Mouse (Mus musculus) kidney, adult 8-10 months (tissue): ENCODE measurements around the gene 2900011O08Rik.
"Not testable (repeated sequence)": the region's sequence is repeated elsewhere in the genome, so short reads cannot be mapped to it uniquely, and the experiment has no call there.

ENCODE experiments used
- DNase-seq, 2 experiments: peaks; one replicate each; pipeline ENCODE4 v3.0.0; 2022

2900011O08Rik gene

GRCm38 (mm10) chr16:13986574-13987478 lies at the start of gene 2900011O08Rik, which contains the start of gene Ifitm7:
TSS of gene 2900011O08Rik (plus strand) at chr16:13986604.
TSS of gene Ifitm7 (minus strand) at chr16:13986888.
- no peak for DNase-seq

- DNase-seq, result peak; percentile 89 to 90
Observed at GRCm38 (mm10) chr16:13940139-13940846, 46.1 kb upstream of the 2900011O08Rik start.

DNA sequence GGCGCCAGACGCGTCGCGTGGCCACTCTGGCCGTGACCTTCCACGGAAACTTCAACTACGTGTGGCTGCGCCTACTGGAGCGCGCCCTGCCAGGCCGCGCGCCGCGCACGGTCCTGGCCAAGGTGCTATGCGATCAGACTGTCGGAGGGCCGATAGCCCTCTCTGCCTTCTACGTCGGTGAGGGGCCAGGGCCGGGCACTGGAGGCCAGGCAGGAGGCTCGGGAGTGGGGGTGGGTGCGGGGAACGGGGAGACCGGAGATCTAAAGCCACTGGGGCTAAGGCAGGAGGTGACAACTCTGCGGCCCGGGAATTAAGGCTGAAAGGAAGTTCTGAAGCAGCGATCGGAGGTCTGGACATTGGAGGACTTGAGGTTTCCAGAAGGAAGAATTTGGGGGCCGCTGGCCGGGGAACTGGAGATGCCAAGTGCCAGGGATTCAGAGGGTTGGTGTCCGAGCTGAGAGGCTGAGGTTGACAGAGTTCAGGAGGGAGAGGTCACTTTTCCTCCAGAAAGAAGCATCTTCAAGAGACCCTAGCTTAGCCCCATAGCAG lies 45.5 kb upstream of the 2900011O08Rik start:
- no peak for DNase-seq

DNA sequence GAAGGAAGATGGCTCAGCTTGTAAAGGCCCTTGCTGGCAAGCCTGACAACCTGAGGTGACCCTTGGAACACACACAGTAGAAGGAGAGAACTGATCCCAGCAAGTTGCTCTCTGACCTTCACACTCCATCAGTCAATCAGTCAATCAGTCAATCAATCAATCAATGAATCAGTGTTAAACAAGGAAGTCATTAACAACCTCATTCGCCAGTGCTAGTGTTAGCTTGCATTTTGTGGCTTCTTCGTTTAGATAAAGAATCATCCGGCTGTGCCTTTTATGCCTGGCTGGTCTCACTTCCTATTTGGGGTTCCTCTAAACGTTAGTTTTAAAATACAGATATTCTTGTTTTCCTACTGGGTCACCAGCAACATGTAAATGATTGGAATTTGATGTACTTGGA lies 42.2 kb upstream of the 2900011O08Rik start:
- DNase-seq, result no peak

DNA sequence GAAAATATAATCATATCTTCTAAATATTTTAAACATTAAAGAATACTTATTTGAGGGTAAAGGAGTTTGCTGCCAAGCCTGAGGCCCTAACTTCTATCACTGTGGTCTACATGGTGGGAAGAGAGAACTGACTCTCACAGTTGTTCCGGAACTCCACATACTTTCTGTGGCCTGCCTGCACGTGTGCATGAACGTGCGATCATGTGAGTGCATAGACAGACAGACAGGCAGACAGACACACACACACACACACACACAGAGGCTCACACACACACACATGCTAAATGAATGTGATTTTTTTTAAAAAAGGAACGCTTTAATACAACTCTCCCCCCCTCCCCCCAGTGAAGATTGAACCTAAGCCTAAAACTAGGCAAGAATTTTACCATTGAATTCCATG lies 41.7 kb upstream of the 2900011O08Rik start:
- no peak for DNase-seq

DNA sequence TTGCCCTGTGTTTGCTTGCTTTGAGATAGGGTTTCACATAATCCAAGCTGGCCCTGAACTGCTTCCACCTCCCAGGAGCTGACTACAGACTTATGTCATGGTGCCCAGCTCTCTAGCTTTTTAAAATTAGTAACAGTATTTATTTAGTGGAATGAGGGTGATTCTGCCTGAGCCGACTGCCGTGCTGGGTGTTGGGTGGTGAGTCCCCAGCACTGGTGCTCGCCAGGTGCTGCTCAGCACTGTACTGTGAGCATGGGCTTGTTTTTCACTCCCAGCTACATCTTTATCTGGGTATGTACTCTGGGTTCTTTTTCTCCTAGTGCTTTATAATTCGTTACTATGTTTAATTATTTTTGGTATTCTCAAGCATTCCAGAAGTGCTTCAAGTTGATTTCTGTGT lies 41.3 kb upstream of the 2900011O08Rik start:
- DNase-seq, result no peak

DNA sequence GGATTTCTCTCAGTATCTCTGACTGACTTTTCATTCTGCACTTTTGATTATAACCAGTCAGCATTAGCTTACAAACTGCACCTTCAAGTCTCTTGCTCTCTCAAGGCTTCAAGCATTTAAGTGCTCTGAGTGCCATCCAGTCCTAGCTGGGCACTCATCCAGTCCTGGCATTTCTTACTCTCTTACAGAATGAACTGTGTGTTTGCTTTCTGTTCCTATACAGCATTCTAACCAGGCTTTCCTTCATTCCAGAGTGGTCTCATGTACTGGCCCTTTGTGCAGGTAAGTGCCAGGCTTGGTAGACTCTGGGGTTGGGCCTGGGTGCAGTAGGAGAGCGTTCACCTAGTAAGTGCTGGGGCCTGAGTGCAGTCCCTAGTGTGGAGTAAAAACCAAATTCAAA lies 40.1 kb upstream of the 2900011O08Rik start:
- DNase-seq, result no peak

- no peak for DNase-seq
Observed at GRCm38 (mm10) chr16:13951245-13951644, 35.2 kb upstream of the 2900011O08Rik start.

GRCm38 (mm10) chr16:13962053-13962452 lies 24.4 kb upstream of the 2900011O08Rik start:
- no peak for DNase-seq

GRCm38 (mm10) chr16:13969096-13969495 lies 17.3 kb upstream of the 2900011O08Rik start:
- no peak for DNase-seq

- DNase-seq, result no peak
Observed at GRCm38 (mm10) chr16:13972051-13972450, 14.4 kb upstream of the 2900011O08Rik start.

GRCm38 (mm10) chr16:13976358-13976896 lies 10.0 kb upstream of the 2900011O08Rik start:
- DNase-seq, result not testable (repeated sequence)

DNA sequence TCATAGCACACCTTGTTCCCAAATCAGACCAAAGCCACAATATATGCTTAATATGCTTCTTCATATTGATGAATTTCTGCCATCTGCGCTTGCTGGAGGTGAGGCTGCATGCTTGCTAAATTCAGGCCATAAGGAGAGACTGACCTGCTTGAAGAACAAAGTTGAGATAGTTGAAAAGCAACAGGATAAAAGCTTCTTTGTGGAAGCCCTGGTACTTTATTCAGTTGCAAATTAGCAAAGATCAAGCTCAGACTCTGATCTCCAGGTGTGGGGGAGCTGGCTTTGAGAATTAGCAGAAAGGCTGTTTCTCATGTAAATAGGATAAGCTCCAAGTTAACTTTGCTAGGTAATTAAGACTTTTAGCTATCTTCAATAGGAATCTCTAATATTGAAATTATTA lies 9.4 kb upstream of the 2900011O08Rik start:
- not testable (repeated sequence) for DNase-seq

DNA sequence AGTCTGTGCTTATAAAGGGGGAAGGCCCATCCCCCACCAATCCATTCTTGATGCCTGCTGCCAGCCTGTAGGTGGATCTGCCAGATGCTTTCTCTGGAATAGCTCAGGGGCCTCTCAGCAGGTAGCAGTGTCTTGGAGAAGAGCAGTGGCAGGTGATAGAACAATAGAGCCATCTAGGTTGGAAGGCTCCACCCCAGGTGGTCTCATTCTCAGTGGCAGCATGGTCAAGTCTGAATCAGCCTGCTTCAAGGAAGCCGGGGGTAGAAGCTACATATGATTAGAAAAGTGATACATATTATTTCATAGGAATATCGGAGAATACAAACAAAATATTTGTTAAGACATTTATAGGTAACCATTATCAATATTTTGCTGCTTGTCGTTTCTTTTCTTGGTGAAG lies 4.7 kb upstream of the 2900011O08Rik start:
- DNase-seq, result not testable (repeated sequence)

DNA sequence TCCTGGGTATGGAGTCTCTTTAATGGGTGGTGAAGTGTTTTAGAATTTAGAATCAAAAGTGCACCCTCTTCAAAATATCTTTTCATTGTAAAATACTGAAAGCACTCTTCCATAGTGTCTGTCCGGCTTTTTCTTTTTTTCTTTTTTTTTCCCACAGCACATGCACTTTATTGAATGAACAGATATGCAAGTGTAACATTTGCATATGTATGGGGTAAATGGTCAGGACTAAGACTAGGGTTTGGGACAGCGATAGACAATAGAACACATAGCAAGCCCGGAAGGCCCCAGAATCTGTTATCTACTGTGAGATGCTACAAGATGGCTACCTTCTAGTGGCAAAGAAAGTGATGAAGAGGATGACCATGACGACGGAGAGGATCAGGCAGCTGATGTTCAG lies 3.2 kb upstream of the 2900011O08Rik start:
- DNase-seq, result no peak

- no peak for DNase-seq
Observed at GRCm38 (mm10) chr16:13986197-13986573, 219 bp upstream of the 2900011O08Rik start.

- no peak for DNase-seq
Observed at GRCm38 (mm10) chr16:13992518-13993248, 6.3 kb downstream of the 2900011O08Rik start.

DNA sequence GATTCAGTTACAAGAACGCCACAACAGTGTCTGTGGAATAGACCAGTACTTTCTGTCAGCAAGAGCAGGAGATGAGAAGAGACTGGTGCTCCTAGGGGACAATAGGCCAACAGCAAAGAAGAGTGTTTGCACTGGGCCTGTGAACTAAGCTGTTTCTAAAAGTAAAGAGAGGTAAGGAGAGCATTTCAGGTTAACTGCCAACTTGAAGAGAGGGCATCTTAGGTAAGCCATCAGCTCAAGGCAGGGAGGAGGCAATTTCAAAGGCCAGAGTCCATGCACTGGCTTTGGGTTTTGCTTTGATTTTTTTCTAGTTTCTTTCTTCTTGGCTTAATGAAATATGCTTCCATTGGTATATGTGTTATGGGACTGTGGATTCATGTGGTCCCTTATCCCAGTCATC lies 7.7 kb downstream of the 2900011O08Rik start:
- DNase-seq, result peak; percentile 48 to 72

GRCm38 (mm10) chr16:13994502-13994901 lies 8.1 kb downstream of the 2900011O08Rik start:
- no peak for DNase-seq

DNA sequence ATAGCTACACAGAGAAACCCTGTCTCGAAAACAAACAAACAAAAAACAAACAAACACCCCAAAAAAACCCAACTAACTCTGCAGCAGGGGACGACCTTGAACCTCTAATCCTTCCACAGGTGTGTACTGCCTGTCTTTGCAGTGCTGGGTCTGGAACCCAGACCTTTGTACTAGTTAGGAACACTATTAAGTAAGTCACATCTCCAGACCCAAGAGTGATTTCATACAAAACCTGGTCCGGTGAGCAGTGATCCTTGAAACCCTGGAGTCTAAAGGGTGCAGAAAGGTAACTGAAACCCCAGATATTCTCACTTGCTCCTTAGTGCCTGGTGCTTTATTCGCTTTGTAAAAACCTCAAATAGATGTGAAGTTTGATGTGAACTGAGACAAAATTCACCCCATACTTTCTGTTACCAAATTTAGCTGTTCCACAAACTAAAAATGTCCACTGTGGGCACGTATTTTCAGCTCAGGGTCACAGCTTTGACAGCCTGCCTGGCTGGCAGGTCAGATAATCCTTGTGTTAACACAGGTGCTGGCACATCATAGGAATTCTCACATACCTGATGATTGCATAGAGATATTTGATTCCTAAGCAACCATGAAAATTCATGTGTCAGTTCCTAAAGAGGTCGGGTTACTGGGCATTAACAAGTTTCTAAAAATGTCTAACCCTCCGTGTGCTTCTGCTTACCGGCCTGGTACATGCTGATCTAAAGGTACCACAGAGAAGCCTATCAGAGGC lies 17.2 kb downstream of the 2900011O08Rik start:
- DNase-seq, result peak; percentile 70 to 79

DNA sequence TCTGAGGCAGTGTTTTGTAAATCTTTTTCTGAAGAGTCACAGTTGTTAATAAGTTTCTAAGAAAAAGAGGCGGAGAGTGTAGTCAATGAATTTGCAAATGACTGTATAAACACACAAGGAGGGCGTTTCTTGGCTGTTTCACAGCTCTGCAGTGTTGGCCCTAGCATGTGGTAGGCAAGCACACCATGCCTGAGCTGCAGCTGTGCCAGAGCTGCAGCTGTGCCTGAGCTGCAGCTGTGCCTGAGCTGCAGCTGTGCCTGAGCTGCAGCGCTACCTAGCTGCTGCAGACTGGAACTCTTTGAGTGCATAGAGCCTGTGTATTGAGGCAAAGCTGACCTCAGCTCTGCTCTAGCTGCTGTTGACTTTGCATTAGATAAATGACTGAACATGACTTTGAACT lies 17.8 kb downstream of the 2900011O08Rik start:
- DNase-seq, result peak; percentile 70 to 82

GRCm38 (mm10) chr16:14004726-14005125 lies 18.3 kb downstream of the 2900011O08Rik start:
- DNase-seq, result peak; percentile 49 to 60
